Mouse (Mus musculus) forebrain, embryonic 11.5 days (tissue): ENCODE data around the gene Xrra1. TPM values are rescaled to one million over a fixed set of nuclear protein-coding genes. Genes with fewer than 3 reads are reported as not detected.

Source experiments
- ATAC-seq: fragments of 200-750 bp; cut with Nextera tagmentation; replicated peaks from 2 replicates; pipeline ENCODE4 v1.8.0; 2017; ENCODE audit warnings: moderate TSS enrichment; ENCODE audit not compliant: low FRiP score
- DNase-seq: peaks from one replicate; pipeline ENCODE4 v3.0.0-alpha.2; 2017; ENCODE audit warnings: low spot score
- H3K27ac ChIP-seq: fragments of 300-500 bp; sonication (generic); 2 replicates; pipeline ENCODE4 v1.5.1; 2014; ENCODE audit warnings: low read depth, low read length
- H3K27me3 ChIP-seq: fragments of 300-500 bp; sonication (generic); 2 replicates; pipeline ENCODE4 v1.6.1; 2014; ENCODE audit warnings: mild to moderate bottlenecking, low read length, mixed read lengths; ENCODE audit not compliant: control insufficient read depth, insufficient read depth
- H3K36me3 ChIP-seq: fragments of 300-500 bp; sonication (generic); 2 replicates; pipeline ENCODE4 v1.6.1; 2014; ENCODE audit warnings: mild to moderate bottlenecking, low read length, moderate library complexity, mixed read lengths; ENCODE audit not compliant: control insufficient read depth, insufficient read depth
- H3K4me1 ChIP-seq: fragments of 300-500 bp; sonication (generic); replicated peaks from 2 replicates; pipeline ENCODE4 v1.6.1; 2014; ENCODE audit warnings: low read length, mixed read lengths; ENCODE audit not compliant: control insufficient read depth, insufficient read depth
- H3K4me2 ChIP-seq: fragments of 300-500 bp; sonication (generic); 2 replicates; pipeline ENCODE4 v1.6.1; 2014; ENCODE audit warnings: low read depth, mild to moderate bottlenecking, low read length, moderate library complexity, mixed read lengths; ENCODE audit not compliant: severe bottlenecking
- H3K4me3 ChIP-seq: fragments of 300-500 bp; sonication (generic); 2 replicates; pipeline ENCODE4 v1.5.1; 2014; ENCODE audit warnings: low read depth, low read length
- H3K9ac ChIP-seq: fragments of 300-500 bp; sonication (generic); 2 replicates; pipeline ENCODE4 v1.6.1; 2014; ENCODE audit warnings: low read length
- H3K9me3 ChIP-seq: fragments of 300-500 bp; sonication (generic); 2 replicates; pipeline ENCODE4 v1.6.1; 2016; ENCODE audit warnings: low read length, mixed read lengths; ENCODE audit not compliant: control insufficient read depth
- WGBS: fragments of 180-500 bp; shearing (Covaris S2); extraction: QIAGEN DNeasy Blood & Tissue Kit; methylation state at CpG from one replicate; pipeline ENCODE4 v1.1.7; 2014; 5-methylcytosine and 5-hydroxymethylcytosine counted together
- polyA plus RNA-seq: library from polyadenylated mRNA; unstranded; fragments of >200 nt; fragmentation: Nextera tagmentation; extraction: Ambion mirVana; gene quantifications from 2 replicates; pipeline ENCODE4 v1.2.1, GENCODE M21; 2014

The Xrra1 gene
- polyA plus RNA-seq, 1 experiment from 2014 or later, result 0.56 TPM

- Histone ChIP-seq H3K4me3 (no peak overlapping the region), H3K4me1 (no peaks in the 10 kb centered on the region), H3K27ac (no peak overlapping the region), H3K9me3 (no peaks in the 10 kb centered on the region), H3K36me3 (peaks cover 6% of the 10 kb centered on the region), H3K4me2 (no peak overlapping the region), H3K27me3 (no peaks in the 10 kb centered on the region), H3K9ac (no peak overlapping the region)
- DNase-seq (no peak), ATAC-seq (no peak)
- 96% methylated on average over 6 of the region's 6 CpGs for WGBS
Observed at GRCm38 (mm10) chr7:99837358-99838071, 21.4 kb upstream of the Xrra1 start.

DNA sequence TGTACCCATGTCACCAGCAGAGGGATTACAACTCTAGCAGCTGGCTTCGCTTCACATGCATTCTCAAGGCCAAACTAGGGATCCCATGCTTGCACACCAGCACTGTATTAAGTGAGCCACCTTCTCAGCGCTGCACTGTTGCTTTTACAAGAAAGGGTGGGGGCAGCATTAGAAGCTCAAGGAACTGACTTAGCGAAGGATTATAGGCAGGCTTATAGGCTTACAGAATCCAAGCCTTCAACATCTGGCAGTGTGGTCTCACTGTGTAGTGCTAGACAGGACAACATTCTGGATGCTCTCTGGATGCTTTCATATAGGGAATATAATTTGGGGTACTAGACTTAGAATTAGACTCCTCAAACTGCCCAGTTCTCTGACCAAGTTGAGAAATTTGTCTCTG lies 20.7 kb upstream of the Xrra1 start:
- peaks cover 6% of the 10 kb centered on the region for H3K36me3 ChIP-seq

GRCm38 (mm10) chr7:99845533-99846236 lies 13.2 kb upstream of the Xrra1 start:
- Histone ChIP-seq H3K4me3 (no peak overlapping the region), H3K36me3 (peaks cover 7% of the 10 kb centered on the region; the same call in 1 of the 2 replicates), H3K4me2 (no peak overlapping the region), H3K9me3 (no peaks in the 10 kb centered on the region), H3K4me1 (no peaks in the 10 kb centered on the region), H3K9ac (no peak overlapping the region), H3K27me3 (no peaks in the 10 kb centered on the region), H3K27ac (no peak overlapping the region)
- DNase-seq (no peak), ATAC-seq (no peak)
- WGBS, result 97% methylated on average over 8 of the region's 8 CpGs

More for the DNA sequence above, 20.7 kb upstream of the Xrra1 start:
- DNase-seq (no peak), ATAC-seq (no peak)
- WGBS, result 88% methylated on average over 3 of the region's 3 CpGs
- no peaks in the 10 kb centered on the region for H3K9me3 ChIP-seq
- H3K27ac ChIP-seq, result no peak overlapping the region
- no peaks in the 10 kb centered on the region for H3K27me3 ChIP-seq
- no peaks in the 10 kb centered on the region for H3K4me1 ChIP-seq
- no peak overlapping the region for H3K4me3 ChIP-seq
- no peak overlapping the region for H3K4me2 ChIP-seq
- H3K9ac ChIP-seq, result no peak overlapping the region

DNA sequence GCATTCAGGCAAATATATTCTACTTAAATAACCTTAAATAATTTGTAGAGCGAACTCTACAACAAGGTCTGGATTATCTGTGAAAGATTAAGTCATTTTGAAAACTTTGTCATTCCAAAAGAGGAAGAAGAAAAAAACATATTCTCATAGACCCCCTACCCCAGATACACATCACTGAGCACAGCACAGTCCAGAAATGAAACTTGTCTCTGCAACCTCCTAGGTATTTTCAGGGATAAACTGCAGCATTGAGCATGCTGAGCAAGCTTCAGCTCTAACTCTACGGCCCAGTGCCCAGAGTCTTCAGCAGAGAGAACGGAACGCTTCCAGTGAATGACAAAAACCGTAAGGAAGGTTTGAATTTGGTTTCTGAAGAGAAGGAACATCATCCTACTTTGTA lies 8.4 kb upstream of the Xrra1 start:
- ATAC-seq, result no peak
- Histone ChIP-seq H3K36me3 (peaks cover 5% of the 10 kb centered on the region; the same call in 1 of the 2 replicates), H3K4me3 (no peak overlapping the region), H3K4me1 (no peaks in the 10 kb centered on the region), H3K4me2 (no peak overlapping the region), H3K27ac (no peak overlapping the region), H3K9ac (no peak overlapping the region), H3K9me3 (no peaks in the 10 kb centered on the region), H3K27me3 (no peaks in the 10 kb centered on the region)
- 91% methylated on average over 5 of the region's 5 CpGs for WGBS
- DNase-seq, result no peak

GRCm38 (mm10) chr7:99851121-99851520 lies 7.8 kb upstream of the Xrra1 start:
- DNase-seq, result no peak
- Histone ChIP-seq H3K9me3 (no peaks in the 10 kb centered on the region), H3K9ac (no peak overlapping the region), H3K4me2 (no peak overlapping the region), H3K36me3 (peaks cover 5% of the 10 kb centered on the region; the same call in 1 of the 2 replicates), H3K27me3 (no peaks in the 10 kb centered on the region), H3K27ac (no peak overlapping the region), H3K4me3 (no peak overlapping the region), H3K4me1 (no peaks in the 10 kb centered on the region)
- no peak for ATAC-seq
- 58% methylated on average over 1 of the region's 1 CpGs for WGBS

DNA sequence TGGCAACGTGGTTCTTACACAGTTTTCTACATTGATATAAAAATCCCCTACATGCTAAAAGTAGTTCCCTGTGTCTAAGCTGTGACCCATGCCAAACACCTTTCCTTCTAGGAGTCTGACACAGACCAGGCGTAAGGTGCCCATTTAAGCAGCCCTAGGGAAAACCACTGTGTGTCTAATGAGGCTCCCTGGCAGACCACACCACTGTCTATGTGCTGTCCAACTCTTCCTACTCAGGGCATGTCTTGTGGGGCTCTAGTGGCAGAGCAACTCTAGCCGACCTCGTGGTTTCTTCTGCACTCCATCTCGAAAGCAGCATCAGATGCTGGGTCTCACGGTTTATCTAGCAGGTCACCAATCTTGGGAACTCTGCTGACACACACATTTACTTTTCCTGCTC lies 7.3 kb upstream of the Xrra1 start:
- Histone ChIP-seq H3K4me2 (no peak overlapping the region), H3K27me3 (no peaks in the 10 kb centered on the region), H3K9me3 (no peaks in the 10 kb centered on the region), H3K4me1 (peaks cover 4% of the 10 kb centered on the region; the same call in 1 of the 2 replicates), H3K4me3 (no peak overlapping the region), H3K9ac (no peak overlapping the region), H3K36me3 (peaks cover 2% of the 10 kb centered on the region; the same call in 1 of the 2 replicates), H3K27ac (no peak overlapping the region)
- ATAC-seq (no peak), DNase-seq (no peak)
- WGBS, result 86% methylated on average over 6 of the region's 6 CpGs

DNA sequence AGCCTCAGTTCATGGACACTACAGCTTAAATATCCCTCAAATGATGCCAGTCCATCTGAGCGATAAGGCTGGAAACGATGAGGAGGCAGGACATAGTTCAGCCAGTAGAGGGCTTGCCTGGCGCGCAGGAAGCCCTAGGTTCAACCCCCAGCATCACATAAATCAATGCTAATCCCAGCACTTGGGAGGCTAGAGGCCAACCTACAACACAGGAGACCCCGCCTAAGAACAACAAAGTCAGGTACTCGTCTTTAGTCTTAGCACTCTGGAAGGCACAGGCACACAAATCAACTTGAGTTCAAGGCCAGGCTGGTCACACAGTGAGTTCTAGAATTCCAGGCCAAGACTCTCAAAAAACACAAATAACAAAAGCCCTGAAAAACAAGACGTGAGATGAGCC lies 5.6 kb upstream of the Xrra1 start:
- H3K36me3 ChIP-seq, result no peaks in the 10 kb centered on the region; the same call in 1 of the 2 replicates

GRCm38 (mm10) chr7:99854311-99854710 lies 4.6 kb upstream of the Xrra1 start:
- Histone ChIP-seq H3K36me3 (no peaks in the 10 kb centered on the region; the same call in 1 of the 2 replicates), H3K4me1 (peaks cover 10% of the 10 kb centered on the region; the same call in 1 of the 2 replicates), H3K4me3 (no peak overlapping the region), H3K9ac (no peak overlapping the region), H3K4me2 (no peak overlapping the region), H3K27ac (no peak overlapping the region), H3K9me3 (no peaks in the 10 kb centered on the region), H3K27me3 (no peaks in the 10 kb centered on the region)
- 93% methylated on average over 4 of the region's 4 CpGs for WGBS
- ATAC-seq, result no peak
- DNase-seq, result no peak

More for the DNA sequence above, 5.6 kb upstream of the Xrra1 start:
- Histone ChIP-seq H3K27ac (no peak overlapping the region), H3K4me1 (peaks cover 10% of the 10 kb centered on the region; the same call in 1 of the 2 replicates), H3K4me3 (no peak overlapping the region), H3K9ac (no peak overlapping the region), H3K4me2 (no peak overlapping the region), H3K27me3 (no peaks in the 10 kb centered on the region), H3K9me3 (no peaks in the 10 kb centered on the region)
- no peak for DNase-seq
- WGBS, result 88% methylated on average over 7 of the region's 7 CpGs
- no peak for ATAC-seq
